Mouse (Mus musculus): ENCODE measurements around the gene 2310022B05Rik. TPM values are rescaled to one million over a fixed set of nuclear protein-coding genes. Genes with fewer than 3 reads are reported as not detected.

2310022B05Rik gene
- polyA plus RNA-seq, 1 experiment from 2014 or later, result 23.5 TPM

GRCm38 (mm10) chr8:124651776-124652175 is 11.4 kb downstream of the 2310022B05Rik start:
- no peak overlapping the region for H3K4me3 ChIP-seq (replicated peaks; ENCODE audit: low read length)
- no peaks in the 10 kb centered on the region for H3K36me3 ChIP-seq (ENCODE audit: control insufficient read depth, insufficient read depth, low read length)
- no peak overlapping the region for H3K4me2 ChIP-seq (ENCODE audit: low read depth, low read length)
- no peaks in the 10 kb centered on the region for H3K27me3 ChIP-seq (ENCODE audit: control insufficient read depth, insufficient read depth, low read length)
- WGBS, result 81% methylated on average over 20 of the region's 20 CpGs
- no peak overlapping the region for H3K9ac ChIP-seq (ENCODE audit: low read length)
- no peaks in the 10 kb centered on the region for H3K9me3 ChIP-seq (replicated peaks; ENCODE audit: control insufficient read depth, low read length)
- H3K27ac ChIP-seq (ENCODE audit: low read length), result no peak overlapping the region
- peaks cover 31% of the 10 kb centered on the region for H3K4me1 ChIP-seq (ENCODE audit: control insufficient read depth, insufficient read depth, low read length)
- ATAC-seq (ENCODE audit: insufficient read depth, low FRiP score), result no peak

- peak overlapping the region; percentile 23; the same call in 1 of the 2 replicates for H3K27ac ChIP-seq (ENCODE audit: low read length)
- no peak overlapping the region for H3K4me2 ChIP-seq (ENCODE audit: low read depth, low read length)
- no peaks in the 10 kb centered on the region for H3K9me3 ChIP-seq (replicated peaks; ENCODE audit: control insufficient read depth, low read length)
- no peak overlapping the region for H3K9ac ChIP-seq (ENCODE audit: low read length)
- no peak for ATAC-seq (ENCODE audit: insufficient read depth, low FRiP score)
- no peaks in the 10 kb centered on the region for H3K27me3 ChIP-seq (ENCODE audit: control insufficient read depth, insufficient read depth, low read length)
- H3K36me3 ChIP-seq (ENCODE audit: control insufficient read depth, insufficient read depth, low read length), result no peaks in the 10 kb centered on the region
- H3K4me1 ChIP-seq (ENCODE audit: control insufficient read depth, insufficient read depth, low read length), result peaks cover 34% of the 10 kb centered on the region
- no peak overlapping the region for H3K4me3 ChIP-seq (replicated peaks; ENCODE audit: low read length)
Observed at GRCm38 (mm10) chr8:124648311-124648710, 14.9 kb downstream of the 2310022B05Rik start.

- peak overlapping the region; percentile 75 for H3K27ac ChIP-seq (ENCODE audit: low read length)
- H3K9me3 ChIP-seq (replicated peaks; ENCODE audit: control insufficient read depth, low read length), result no peaks in the 10 kb centered on the region
- no peaks in the 10 kb centered on the region for H3K27me3 ChIP-seq (ENCODE audit: control insufficient read depth, insufficient read depth, low read length)
- peaks cover 8% of the 10 kb centered on the region; the same call in 1 of the 2 replicates for H3K36me3 ChIP-seq (ENCODE audit: control insufficient read depth, insufficient read depth, low read length)
- H3K4me3 ChIP-seq (replicated peaks; ENCODE audit: low read length), result no peak overlapping the region
- ATAC-seq (ENCODE audit: insufficient read depth, low FRiP score), result peak; percentile 80
- peak overlapping the region; percentile 44; the same call in 1 of the 2 replicates for H3K9ac ChIP-seq (ENCODE audit: low read length)
- peaks cover 21% of the 10 kb centered on the region for H3K4me1 ChIP-seq (ENCODE audit: control insufficient read depth, insufficient read depth, low read length)
- 40% methylated on average over 18 of the region's 18 CpGs for WGBS
- no peak overlapping the region for H3K4me2 ChIP-seq (ENCODE audit: low read depth, low read length)
Observed at GRCm38 (mm10) chr8:124643540-124644339, 19.4 kb downstream of the 2310022B05Rik start.

GRCm38 (mm10) chr8:124641599-124641998 is 21.6 kb downstream of the 2310022B05Rik start:
- no peaks in the 10 kb centered on the region for H3K27me3 ChIP-seq (ENCODE audit: control insufficient read depth, insufficient read depth, low read length)
- H3K4me1 ChIP-seq (ENCODE audit: control insufficient read depth, insufficient read depth, low read length), result peaks cover 21% of the 10 kb centered on the region
- no peak overlapping the region for H3K27ac ChIP-seq (ENCODE audit: low read length)
- no peak for ATAC-seq (ENCODE audit: insufficient read depth, low FRiP score)
- H3K36me3 ChIP-seq (ENCODE audit: control insufficient read depth, insufficient read depth, low read length), result peaks cover 16% of the 10 kb centered on the region
- no peaks in the 10 kb centered on the region for H3K9me3 ChIP-seq (replicated peaks; ENCODE audit: control insufficient read depth, low read length)
- no peak overlapping the region for H3K9ac ChIP-seq (ENCODE audit: low read length)
- 91% methylated on average over 8 of the region's 8 CpGs for WGBS
- no peak overlapping the region for H3K4me3 ChIP-seq (replicated peaks; ENCODE audit: low read length)
- no peak overlapping the region for H3K4me2 ChIP-seq (ENCODE audit: low read depth, low read length)

- no peak for ATAC-seq (ENCODE audit: insufficient read depth, low FRiP score)
- 77% methylated on average over 8 of the region's 8 CpGs for WGBS
- no peak overlapping the region for H3K4me3 ChIP-seq (replicated peaks; ENCODE audit: low read length)
Observed at GRCm38 (mm10) chr8:124635247-124635502, 28.0 kb downstream of the 2310022B05Rik start.

GRCm38 (mm10) chr8:124634411-124635246 is 28.5 kb downstream of the 2310022B05Rik start:
- WGBS, result 77% methylated on average over 13 of the region's 13 CpGs
- Histone ChIP-seq H3K9ac (ENCODE audit: low read length) (no peak overlapping the region), H3K4me1 (ENCODE audit: control insufficient read depth, insufficient read depth, low read length) (peaks cover 23% of the 10 kb centered on the region), H3K4me3 (replicated peaks; ENCODE audit: low read length) (no peak overlapping the region), H3K4me2 (ENCODE audit: low read depth, low read length) (no peak overlapping the region), H3K27ac (ENCODE audit: low read length) (no peak overlapping the region), H3K36me3 (ENCODE audit: control insufficient read depth, insufficient read depth, low read length) (peaks cover 12% of the 10 kb centered on the region), H3K9me3 (replicated peaks; ENCODE audit: control insufficient read depth, low read length) (no peaks in the 10 kb centered on the region), H3K27me3 (ENCODE audit: control insufficient read depth, insufficient read depth, low read length) (no peaks in the 10 kb centered on the region)
- no peak for ATAC-seq (ENCODE audit: insufficient read depth, low FRiP score)

More at GRCm38 (mm10) chr8:124635247-124635502, 28.0 kb downstream of the 2310022B05Rik start:
- H3K9me3 ChIP-seq (replicated peaks; ENCODE audit: control insufficient read depth, low read length), result no peaks in the 10 kb centered on the region
- H3K4me1 ChIP-seq (ENCODE audit: control insufficient read depth, insufficient read depth, low read length), result peaks cover 23% of the 10 kb centered on the region
- no peaks in the 10 kb centered on the region for H3K27me3 ChIP-seq (ENCODE audit: control insufficient read depth, insufficient read depth, low read length)
- H3K4me2 ChIP-seq (ENCODE audit: low read depth, low read length), result no peak overlapping the region
- peaks cover 12% of the 10 kb centered on the region for H3K36me3 ChIP-seq (ENCODE audit: control insufficient read depth, insufficient read depth, low read length)
- no peak overlapping the region for H3K9ac ChIP-seq (ENCODE audit: low read length)
- H3K27ac ChIP-seq (ENCODE audit: low read length), result no peak overlapping the region

- 54% methylated on average over 14 of the region's 14 CpGs for WGBS
- H3K9ac ChIP-seq (ENCODE audit: low read length), result peak overlapping the region; percentile 43; the same call in 1 of the 2 replicates
- peaks cover 23% of the 10 kb centered on the region for H3K4me1 ChIP-seq (ENCODE audit: control insufficient read depth, insufficient read depth, low read length)
- H3K4me2 ChIP-seq (ENCODE audit: low read depth, low read length), result no peak overlapping the region
- no peaks in the 10 kb centered on the region for H3K9me3 ChIP-seq (replicated peaks; ENCODE audit: control insufficient read depth, low read length)
- peak; percentile 79 for ATAC-seq (ENCODE audit: insufficient read depth, low FRiP score)
- H3K4me3 ChIP-seq (replicated peaks; ENCODE audit: low read length), result no peak overlapping the region
- H3K27me3 ChIP-seq (ENCODE audit: control insufficient read depth, insufficient read depth, low read length), result no peaks in the 10 kb centered on the region
- peaks cover 7% of the 10 kb centered on the region for H3K36me3 ChIP-seq (ENCODE audit: control insufficient read depth, insufficient read depth, low read length)
- peak overlapping the region; percentile 91 for H3K27ac ChIP-seq (ENCODE audit: low read length)
Observed at GRCm38 (mm10) chr8:124633001-124633703, 30.0 kb downstream of the 2310022B05Rik start.

- Histone ChIP-seq H3K27ac (ENCODE audit: low read length) (peak overlapping the region; percentile 91), H3K27me3 (ENCODE audit: control insufficient read depth, insufficient read depth, low read length) (no peaks in the 10 kb centered on the region), H3K36me3 (ENCODE audit: control insufficient read depth, insufficient read depth, low read length) (no peaks in the 10 kb centered on the region), H3K4me3 (replicated peaks; ENCODE audit: low read length) (no peak overlapping the region), H3K4me1 (ENCODE audit: control insufficient read depth, insufficient read depth, low read length) (peaks cover 23% of the 10 kb centered on the region), H3K9ac (ENCODE audit: low read length) (0 out of 2 replicates have a peak overlapping the region, but pooled peaks have one; percentile 42), H3K4me2 (ENCODE audit: low read depth, low read length) (no peak overlapping the region), H3K9me3 (replicated peaks; ENCODE audit: control insufficient read depth, low read length) (no peaks in the 10 kb centered on the region)
- WGBS, result 26% methylated on average over 7 of the region's 7 CpGs
- no peak for ATAC-seq (ENCODE audit: insufficient read depth, low FRiP score)
Observed at GRCm38 (mm10) chr8:124631966-124632365, 31.2 kb downstream of the 2310022B05Rik start.

Data from stomach, embryonic 16.5 days (tissue).